Mouse (Mus musculus): ENCODE data around the gene Fntb. TPM values are rescaled to one million over a fixed set of nuclear protein-coding genes. Genes with fewer than 3 reads are reported as not detected.

Fntb gene
- polyA plus RNA-seq, 1 experiment from 2014 or later = 26.0 TPM

DNA sequence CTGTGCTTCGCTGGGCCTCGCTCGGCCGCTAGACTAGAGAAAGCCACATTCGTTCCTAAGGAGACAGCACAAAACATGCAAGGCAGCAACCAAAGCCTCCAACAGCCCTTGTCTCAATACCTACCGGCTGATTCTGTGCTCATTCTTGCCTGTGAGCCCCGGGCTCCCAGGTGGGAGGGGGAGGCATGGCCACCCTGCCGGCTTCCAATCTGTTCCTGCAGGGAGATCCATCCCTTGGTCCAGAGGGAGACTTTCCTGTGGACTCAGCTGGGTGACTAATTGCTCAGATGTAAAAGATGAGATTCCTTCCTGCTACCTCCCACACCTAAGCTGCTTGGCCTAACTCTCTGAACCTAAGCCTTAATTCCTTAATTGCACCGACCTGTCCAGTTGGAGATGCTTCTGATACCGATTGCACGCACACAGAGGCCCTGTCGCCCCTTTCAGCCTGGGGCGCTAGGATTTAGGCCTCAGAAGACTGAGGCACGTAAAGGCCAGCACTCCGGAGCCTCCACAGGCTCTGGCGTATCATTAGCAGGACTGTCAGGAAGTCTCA is 145.9 kb downstream of the Fntb start:
- no peak overlapping the region for H3K27ac ChIP-seq (ENCODE audit: low read length)
- H3K4me3 ChIP-seq (ENCODE audit: low read length) = no peak overlapping the region
- H3K9me3 ChIP-seq (replicated peaks; ENCODE audit: control insufficient read depth, low read length) = no peaks in the 10 kb centered on the region
- H3K27me3 ChIP-seq (ENCODE audit: control insufficient read depth, insufficient read depth, low read length) = no peaks in the 10 kb centered on the region
- no peak overlapping the region for H3K4me2 ChIP-seq (ENCODE audit: low read depth, low read length)
- no peak overlapping the region for H3K9ac ChIP-seq (ENCODE audit: low read length)
- no peaks in the 10 kb centered on the region for H3K4me1 ChIP-seq (ENCODE audit: control insufficient read depth, insufficient read depth, low read length)
- WGBS = 78% methylated on average over 16 of the region's 16 CpGs
- H3K36me3 ChIP-seq (ENCODE audit: control insufficient read depth, insufficient read depth) = peaks cover 2% of the 10 kb centered on the region; the same call in 1 of the 2 replicates
- ATAC-seq (replicated peaks; ENCODE audit: extremely low read depth, insufficient read depth, low FRiP score) = no peak

DNA sequence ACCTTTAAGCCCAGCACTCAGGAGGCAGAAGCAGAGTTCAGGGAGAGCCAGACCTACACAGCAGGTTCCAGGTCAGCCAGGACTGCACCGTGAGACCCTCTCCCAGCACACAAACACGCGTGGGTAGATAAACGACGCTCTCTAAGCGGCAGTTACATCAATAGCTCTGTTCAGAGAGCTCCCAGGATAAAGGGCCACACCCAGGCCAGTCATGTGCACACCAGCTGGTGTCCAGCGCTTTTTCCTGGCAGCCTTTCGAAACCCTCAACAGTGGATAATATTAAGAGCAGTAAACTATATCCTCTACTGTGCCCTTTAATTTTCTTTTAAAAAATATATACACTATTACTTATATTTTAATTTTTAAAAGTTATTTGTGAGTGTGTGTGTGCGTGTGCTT is 146.8 kb downstream of the Fntb start:
- Histone ChIP-seq H3K27me3 (ENCODE audit: control insufficient read depth, insufficient read depth, low read length) (no peaks in the 10 kb centered on the region), H3K9ac (ENCODE audit: low read length) (no peak overlapping the region), H3K27ac (ENCODE audit: low read length) (no peak overlapping the region), H3K36me3 (ENCODE audit: control insufficient read depth, insufficient read depth) (peaks cover 2% of the 10 kb centered on the region; the same call in 1 of the 2 replicates), H3K4me2 (ENCODE audit: low read depth, low read length) (no peak overlapping the region), H3K9me3 (replicated peaks; ENCODE audit: control insufficient read depth, low read length) (no peaks in the 10 kb centered on the region), H3K4me1 (ENCODE audit: control insufficient read depth, insufficient read depth, low read length) (no peaks in the 10 kb centered on the region), H3K4me3 (ENCODE audit: low read length) (no peak overlapping the region)
- 73% methylated on average over 9 of the region's 9 CpGs for WGBS
- no peak for ATAC-seq (replicated peaks; ENCODE audit: extremely low read depth, insufficient read depth, low FRiP score)

GRCm38 (mm10) chr12:76916163-76916562 is 150.8 kb downstream of the Fntb start:
- ATAC-seq (replicated peaks; ENCODE audit: extremely low read depth, insufficient read depth, low FRiP score) = no peak
- Histone ChIP-seq H3K27ac (ENCODE audit: low read length) (no peak overlapping the region), H3K27me3 (ENCODE audit: control insufficient read depth, insufficient read depth, low read length) (no peaks in the 10 kb centered on the region), H3K4me2 (ENCODE audit: low read depth, low read length) (no peak overlapping the region), H3K4me3 (ENCODE audit: low read length) (no peak overlapping the region), H3K9me3 (replicated peaks; ENCODE audit: control insufficient read depth, low read length) (no peaks in the 10 kb centered on the region), H3K4me1 (ENCODE audit: control insufficient read depth, insufficient read depth, low read length) (no peaks in the 10 kb centered on the region), H3K9ac (ENCODE audit: low read length) (no peak overlapping the region), H3K36me3 (ENCODE audit: control insufficient read depth, insufficient read depth) (peaks cover 3% of the 10 kb centered on the region)
- WGBS = 92% methylated on average over 11 of the region's 11 CpGs

GRCm38 (mm10) chr12:76918113-76918512 is 152.7 kb downstream of the Fntb start:
- no peak overlapping the region for H3K4me2 ChIP-seq (ENCODE audit: low read depth, low read length)
- H3K27me3 ChIP-seq (ENCODE audit: control insufficient read depth, insufficient read depth, low read length) = no peaks in the 10 kb centered on the region
- ATAC-seq (replicated peaks; ENCODE audit: extremely low read depth, insufficient read depth, low FRiP score) = no peak
- no peak overlapping the region for H3K9ac ChIP-seq (ENCODE audit: low read length)
- no peak overlapping the region for H3K4me3 ChIP-seq (ENCODE audit: low read length)
- no peak overlapping the region for H3K27ac ChIP-seq (ENCODE audit: low read length)
- H3K9me3 ChIP-seq (replicated peaks; ENCODE audit: control insufficient read depth, low read length) = no peaks in the 10 kb centered on the region
- WGBS = 74% methylated on average over 6 of the region's 6 CpGs
- H3K36me3 ChIP-seq (ENCODE audit: control insufficient read depth, insufficient read depth) = peaks cover 3% of the 10 kb centered on the region
- H3K4me1 ChIP-seq (ENCODE audit: control insufficient read depth, insufficient read depth, low read length) = no peaks in the 10 kb centered on the region

DNA sequence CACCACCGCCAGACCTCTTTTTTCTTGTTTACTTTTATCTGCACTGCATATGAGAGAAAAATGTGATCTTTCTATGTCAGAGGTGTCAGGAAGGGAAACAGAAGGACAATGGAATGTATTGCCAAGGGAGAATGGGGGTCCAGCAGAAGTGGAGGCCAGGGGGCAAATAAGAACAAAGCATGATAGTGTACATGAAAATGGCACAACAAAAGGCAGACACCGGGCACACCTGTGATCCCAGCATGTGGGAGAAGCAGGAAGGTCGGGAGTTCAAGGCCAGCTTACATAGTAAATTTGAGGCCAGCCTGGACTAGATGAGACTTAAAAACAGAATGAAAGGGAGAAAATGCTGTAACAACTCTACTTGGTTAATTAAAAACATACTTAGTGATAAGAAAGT is 153.5 kb downstream of the Fntb start:
- no peaks in the 10 kb centered on the region for H3K4me1 ChIP-seq (ENCODE audit: control insufficient read depth, insufficient read depth, low read length)
- H3K9me3 ChIP-seq (replicated peaks; ENCODE audit: control insufficient read depth, low read length) = no peaks in the 10 kb centered on the region
- H3K27ac ChIP-seq (ENCODE audit: low read length) = no peak overlapping the region
- H3K4me3 ChIP-seq (ENCODE audit: low read length) = no peak overlapping the region
- H3K36me3 ChIP-seq (ENCODE audit: control insufficient read depth, insufficient read depth) = peaks cover 3% of the 10 kb centered on the region
- WGBS = 72% methylated on average over 3 of the region's 3 CpGs
- no peak for ATAC-seq (replicated peaks; ENCODE audit: extremely low read depth, insufficient read depth, low FRiP score)
- no peak overlapping the region for H3K9ac ChIP-seq (ENCODE audit: low read length)
- no peaks in the 10 kb centered on the region for H3K27me3 ChIP-seq (ENCODE audit: control insufficient read depth, insufficient read depth, low read length)
- H3K4me2 ChIP-seq (ENCODE audit: low read depth, low read length) = no peak overlapping the region

GRCm38 (mm10) chr12:76920398-76920797 is 155.0 kb downstream of the Fntb start:
- Histone ChIP-seq H3K27ac (ENCODE audit: low read length) (no peak overlapping the region), H3K9ac (ENCODE audit: low read length) (no peak overlapping the region), H3K36me3 (ENCODE audit: control insufficient read depth, insufficient read depth) (peaks cover 3% of the 10 kb centered on the region), H3K27me3 (ENCODE audit: control insufficient read depth, insufficient read depth, low read length) (no peaks in the 10 kb centered on the region), H3K4me2 (ENCODE audit: low read depth, low read length) (no peak overlapping the region), H3K9me3 (replicated peaks; ENCODE audit: control insufficient read depth, low read length) (no peaks in the 10 kb centered on the region), H3K4me1 (ENCODE audit: control insufficient read depth, insufficient read depth, low read length) (no peaks in the 10 kb centered on the region), H3K4me3 (ENCODE audit: low read length) (no peak overlapping the region)
- ATAC-seq (replicated peaks; ENCODE audit: extremely low read depth, insufficient read depth, low FRiP score) = no peak
- WGBS = 70% methylated on average over 6 of the region's 6 CpGs

GRCm38 (mm10) chr12:76920990-76921389 is 155.6 kb downstream of the Fntb start:
- H3K4me2 ChIP-seq (ENCODE audit: low read depth, low read length) = no peak overlapping the region
- no peaks in the 10 kb centered on the region for H3K4me1 ChIP-seq (ENCODE audit: control insufficient read depth, insufficient read depth, low read length)
- H3K9ac ChIP-seq (ENCODE audit: low read length) = no peak overlapping the region
- H3K36me3 ChIP-seq (ENCODE audit: control insufficient read depth, insufficient read depth) = peaks cover 3% of the 10 kb centered on the region
- H3K4me3 ChIP-seq (ENCODE audit: low read length) = no peak overlapping the region
- H3K27ac ChIP-seq (ENCODE audit: low read length) = no peak overlapping the region
- WGBS = 84% methylated on average over 8 of the region's 8 CpGs
- no peak for ATAC-seq (replicated peaks; ENCODE audit: extremely low read depth, insufficient read depth, low FRiP score)
- H3K9me3 ChIP-seq (replicated peaks; ENCODE audit: control insufficient read depth, low read length) = no peaks in the 10 kb centered on the region
- no peaks in the 10 kb centered on the region for H3K27me3 ChIP-seq (ENCODE audit: control insufficient read depth, insufficient read depth, low read length)

- Histone ChIP-seq H3K9me3 (replicated peaks; ENCODE audit: control insufficient read depth, low read length) (no peaks in the 10 kb centered on the region), H3K4me1 (ENCODE audit: control insufficient read depth, insufficient read depth, low read length) (peaks cover 3% of the 10 kb centered on the region; the same call in 1 of the 2 replicates), H3K27ac (ENCODE audit: low read length) (no peak overlapping the region), H3K4me3 (ENCODE audit: low read length) (no peak overlapping the region), H3K4me2 (ENCODE audit: low read depth, low read length) (no peak overlapping the region), H3K9ac (ENCODE audit: low read length) (no peak overlapping the region), H3K27me3 (ENCODE audit: control insufficient read depth, insufficient read depth, low read length) (no peaks in the 10 kb centered on the region), H3K36me3 (ENCODE audit: control insufficient read depth, insufficient read depth) (peaks cover 3% of the 10 kb centered on the region)
- 80% methylated on average over 8 of the region's 8 CpGs for WGBS
- ATAC-seq (replicated peaks; ENCODE audit: extremely low read depth, insufficient read depth, low FRiP score) = no peak
Measured at GRCm38 (mm10) chr12:76923118-76923517, 157.7 kb downstream of the Fntb start.

- no peak overlapping the region for H3K4me2 ChIP-seq (ENCODE audit: low read depth, low read length)
- peaks cover 6% of the 10 kb centered on the region for H3K36me3 ChIP-seq (ENCODE audit: control insufficient read depth, insufficient read depth)
- no peak overlapping the region for H3K9ac ChIP-seq (ENCODE audit: low read length)
- H3K4me1 ChIP-seq (ENCODE audit: control insufficient read depth, insufficient read depth, low read length) = peaks cover 3% of the 10 kb centered on the region; the same call in 1 of the 2 replicates
- H3K4me3 ChIP-seq (ENCODE audit: low read length) = no peak overlapping the region
- H3K9me3 ChIP-seq (replicated peaks; ENCODE audit: control insufficient read depth, low read length) = no peaks in the 10 kb centered on the region
- no peaks in the 10 kb centered on the region for H3K27me3 ChIP-seq (ENCODE audit: control insufficient read depth, insufficient read depth, low read length)
- no peak for ATAC-seq (replicated peaks; ENCODE audit: extremely low read depth, insufficient read depth, low FRiP score)
- no peak overlapping the region for H3K27ac ChIP-seq (ENCODE audit: low read length)
- WGBS = 89% methylated on average over 10 of the region's 10 CpGs
Measured at GRCm38 (mm10) chr12:76924904-76925604, 159.7 kb downstream of the Fntb start.

Data from heart, embryonic 16.5 days (tissue).